Mouse (Mus musculus) c-Kit-positive CD71-positive TER-119-negative erythroid progenitor cells, embryonic 14.5 days (primary cell): ENCODE data around the gene Mecom.

ENCODE experiments used
- DNase-seq: peaks from one replicate; pipeline ENCODE4 v3.0.0-alpha.2; 2013; ENCODE audit warnings: low read depth

Gene Mecom

DNA sequence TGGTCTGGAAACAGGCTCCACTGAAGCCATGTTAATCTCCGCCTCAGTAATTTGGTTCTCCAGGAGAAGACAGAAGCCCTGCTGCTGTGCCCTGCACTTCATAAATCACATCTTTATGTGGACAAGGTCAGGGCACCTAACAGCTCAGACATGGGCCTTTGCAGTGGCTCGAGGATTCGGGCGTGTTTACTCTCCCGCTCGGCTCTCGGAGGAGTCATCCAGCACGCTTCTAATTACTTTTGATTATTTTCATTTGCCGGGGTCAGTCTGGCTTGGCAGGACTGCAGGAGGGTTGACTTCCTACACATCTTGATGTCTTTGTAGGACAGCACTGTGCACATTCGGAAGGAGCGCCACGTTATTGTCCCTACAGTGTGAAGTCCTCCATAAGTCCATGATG is 529.6 kb downstream of the Mecom start:
- no peak for DNase-seq

- no peak for DNase-seq
Measured at GRCm38 (mm10) chr3:30016766-30017165, 531.0 kb downstream of the Mecom start.

DNA sequence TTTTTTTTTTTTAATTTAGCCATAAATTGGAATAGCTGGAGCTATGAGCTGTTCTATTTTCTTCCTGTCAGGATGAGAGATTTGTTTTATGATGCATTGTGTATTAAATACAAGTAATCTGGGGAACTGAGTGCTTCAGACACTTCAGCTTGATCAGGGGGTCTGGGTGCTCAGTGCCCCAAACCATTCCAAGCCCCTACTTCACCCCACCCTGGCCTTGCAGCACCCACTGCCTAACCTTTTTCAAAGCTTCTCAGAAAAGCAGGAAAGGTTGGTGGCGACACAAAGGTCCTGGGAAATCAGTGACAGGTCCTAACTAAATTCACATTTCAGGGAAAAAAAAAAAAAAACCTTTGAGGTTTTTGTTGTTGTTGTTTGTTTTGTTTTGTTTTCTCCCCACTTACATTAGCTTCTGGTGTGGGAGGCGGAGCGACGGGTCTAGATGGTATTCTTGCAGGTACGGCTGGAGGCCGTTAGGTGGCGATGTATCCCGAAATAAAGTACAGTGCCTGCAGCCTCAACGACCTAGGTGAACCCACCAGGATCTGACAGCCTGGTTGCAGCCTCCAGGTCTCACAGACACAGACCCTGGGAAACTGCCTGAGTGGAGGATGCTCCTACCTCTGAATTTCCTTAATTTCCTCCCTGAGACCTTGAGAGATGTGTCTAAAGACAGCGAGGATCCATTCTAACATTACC is 532.7 kb downstream of the Mecom start:
- peak; percentile 3 for DNase-seq

DNA sequence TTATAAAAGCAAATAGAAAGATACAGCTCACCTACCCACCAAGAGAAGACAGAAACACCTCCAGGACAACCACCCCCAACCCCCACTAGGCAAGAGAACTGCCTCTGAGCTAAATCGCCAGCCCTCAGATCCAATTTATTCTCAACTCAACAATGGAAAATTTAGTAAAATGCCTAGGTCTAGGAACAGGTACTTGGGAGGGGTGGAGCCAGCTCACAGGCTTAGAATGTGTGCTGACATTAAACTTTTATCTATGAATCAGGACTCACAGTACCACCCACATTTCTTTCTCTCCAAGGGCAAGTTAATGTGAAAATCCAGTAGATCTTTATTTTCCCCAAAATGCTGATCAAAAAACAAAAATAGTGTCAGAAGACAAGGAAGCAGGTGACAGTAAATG is 533.5 kb downstream of the Mecom start:
- DNase-seq = no peak

GRCm38 (mm10) chr3:30013416-30013815 is 534.4 kb downstream of the Mecom start:
- no peak for DNase-seq

DNA sequence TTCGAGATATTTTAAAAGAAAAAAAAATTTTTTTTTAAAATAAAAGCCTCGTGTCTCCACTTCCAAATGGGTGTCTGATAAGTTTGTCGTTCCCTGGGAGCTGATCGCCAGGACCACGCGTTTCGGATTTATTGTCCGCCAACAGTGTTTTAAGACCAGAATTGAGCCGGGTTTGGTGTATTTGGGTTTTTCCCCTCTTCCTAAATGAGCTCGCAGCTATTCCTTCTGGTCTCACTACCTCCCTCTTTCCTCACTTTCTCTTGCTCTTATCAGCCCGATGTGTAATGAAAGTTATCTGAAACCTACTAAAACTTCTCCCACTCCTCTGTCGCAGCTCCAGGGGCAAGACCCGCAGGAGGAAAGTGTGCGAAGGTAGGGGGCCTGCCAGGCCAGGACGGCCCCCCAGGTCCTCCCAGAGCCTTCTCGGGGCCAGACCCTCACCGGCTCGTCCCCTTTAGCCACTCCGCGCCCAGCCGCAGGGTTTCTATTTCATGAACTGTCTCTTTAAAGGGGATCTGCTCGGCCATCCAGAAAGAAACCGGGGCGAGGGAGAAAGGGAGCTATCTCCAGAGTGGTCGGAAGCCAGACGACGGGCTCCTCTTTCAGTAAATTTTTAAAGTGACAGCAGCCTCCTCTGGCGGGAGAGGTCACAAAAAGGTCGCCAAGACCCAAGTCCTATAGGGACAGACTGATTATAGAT is 535.0 kb downstream of the Mecom start:
- DNase-seq = no peak

GRCm38 (mm10) chr3:30012150-30012549 is 535.7 kb downstream of the Mecom start:
- no peak for DNase-seq

GRCm38 (mm10) chr3:30011712-30012111 is 536.1 kb downstream of the Mecom start:
- DNase-seq = no peak

GRCm38 (mm10) chr3:30010889-30011288 is 536.9 kb downstream of the Mecom start:
- no peak for DNase-seq

DNA sequence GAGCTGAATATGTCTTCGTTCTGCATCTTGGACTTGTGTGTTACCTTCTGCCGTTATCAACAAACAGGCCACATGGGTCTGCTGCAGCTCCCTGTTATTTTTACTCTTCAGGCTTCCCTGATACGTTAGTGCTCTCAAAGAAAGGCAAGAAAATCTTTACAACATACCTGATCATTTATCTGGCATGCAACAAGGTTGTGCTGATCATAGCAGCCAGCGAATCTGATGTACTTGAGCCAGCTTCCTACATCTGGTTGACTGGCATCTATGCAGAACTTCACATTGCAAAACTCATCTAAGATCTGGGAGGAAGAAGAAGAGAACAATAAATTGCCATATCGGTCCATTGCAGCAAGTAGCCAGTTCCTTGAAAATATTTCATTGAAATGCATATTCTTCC is 538.2 kb downstream of the Mecom start:
- no peak for DNase-seq

GRCm38 (mm10) chr3:30004888-30005405 is 542.9 kb downstream of the Mecom start:
- DNase-seq = no peak

- no peak for DNase-seq
Measured at GRCm38 (mm10) chr3:30000260-30000659, 547.5 kb downstream of the Mecom start.

GRCm38 (mm10) chr3:29999035-29999434 is 548.8 kb downstream of the Mecom start:
- no peak for DNase-seq

DNA sequence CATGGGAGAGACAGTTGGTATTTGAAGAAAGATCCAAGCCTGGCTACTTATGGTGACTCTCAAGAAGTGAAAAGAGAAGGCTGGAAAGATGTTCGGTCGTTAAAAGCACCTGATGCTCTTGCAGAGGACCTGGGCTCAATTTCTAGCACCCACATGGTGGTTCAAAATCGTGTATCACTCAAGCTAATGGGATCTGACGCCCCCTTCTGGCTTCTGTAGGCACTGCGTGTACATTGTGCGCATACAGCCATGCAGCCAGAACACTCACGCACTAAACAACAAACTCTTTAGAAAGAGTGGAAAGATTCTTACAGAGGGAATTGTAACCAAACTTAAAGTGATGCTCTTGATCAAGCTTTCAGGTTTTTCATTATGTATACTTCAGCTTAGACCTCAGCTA is 550.7 kb downstream of the Mecom start:
- no peak for DNase-seq

DNA sequence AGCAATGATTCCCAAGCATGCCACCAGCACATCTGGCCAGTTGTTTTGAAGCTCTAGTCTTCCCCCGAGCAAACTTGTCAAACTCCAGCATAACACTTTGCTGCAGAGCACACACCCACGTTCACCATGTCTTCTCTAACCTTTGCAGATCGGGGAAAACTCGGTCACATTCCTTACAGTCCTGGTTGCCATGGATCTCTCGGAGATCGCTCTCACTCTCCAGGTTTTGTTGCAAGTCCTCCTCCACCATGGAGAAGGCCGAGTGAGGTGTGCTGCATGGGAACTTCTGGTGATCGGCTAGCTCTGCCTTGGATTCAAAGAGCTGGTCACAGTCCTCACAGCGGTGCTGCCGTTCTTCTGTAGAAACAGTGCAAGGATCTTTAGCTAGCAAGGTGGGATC is 554.5 kb downstream of the Mecom start:
- no peak for DNase-seq

DNA sequence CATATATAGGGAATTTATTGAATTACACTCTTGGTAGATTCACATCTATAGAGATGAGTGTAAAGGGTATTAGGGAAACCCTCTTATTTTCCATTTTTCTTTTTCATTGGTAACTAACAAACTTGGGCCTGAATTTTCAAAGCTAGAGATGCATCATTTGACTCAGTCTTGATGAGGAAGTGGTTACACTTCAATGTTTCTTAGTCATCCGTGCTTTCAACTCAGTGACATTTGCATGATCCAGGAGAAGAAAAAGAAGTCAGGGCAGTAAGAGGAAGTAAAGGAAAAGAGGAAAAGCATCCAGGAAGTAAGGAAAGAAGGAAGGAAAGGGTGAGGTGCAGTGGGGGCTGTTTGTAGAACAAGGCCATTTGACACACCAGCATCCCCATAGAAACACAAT is 556.3 kb downstream of the Mecom start:
- no peak for DNase-seq

DNA sequence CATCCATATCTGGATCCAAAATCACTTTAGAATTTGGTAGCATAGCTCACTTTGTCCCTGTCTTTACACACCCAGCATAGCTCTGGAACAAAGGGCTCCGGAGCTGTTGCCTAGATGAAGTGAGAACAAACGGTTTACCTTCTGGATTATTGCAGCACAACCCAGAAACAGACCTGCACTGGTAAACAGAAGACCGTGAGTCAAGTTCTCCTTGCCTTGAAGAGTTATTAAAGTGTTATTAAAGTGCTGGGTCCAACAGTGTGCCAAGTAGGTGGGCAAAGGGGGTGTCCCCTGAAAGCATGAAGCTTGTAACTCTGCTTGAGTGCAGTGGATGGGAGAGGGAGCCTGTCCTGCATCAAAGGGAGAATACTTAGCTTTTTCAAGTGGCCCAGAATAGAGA is 563.4 kb downstream of the Mecom start:
- DNase-seq = no peak

DNA sequence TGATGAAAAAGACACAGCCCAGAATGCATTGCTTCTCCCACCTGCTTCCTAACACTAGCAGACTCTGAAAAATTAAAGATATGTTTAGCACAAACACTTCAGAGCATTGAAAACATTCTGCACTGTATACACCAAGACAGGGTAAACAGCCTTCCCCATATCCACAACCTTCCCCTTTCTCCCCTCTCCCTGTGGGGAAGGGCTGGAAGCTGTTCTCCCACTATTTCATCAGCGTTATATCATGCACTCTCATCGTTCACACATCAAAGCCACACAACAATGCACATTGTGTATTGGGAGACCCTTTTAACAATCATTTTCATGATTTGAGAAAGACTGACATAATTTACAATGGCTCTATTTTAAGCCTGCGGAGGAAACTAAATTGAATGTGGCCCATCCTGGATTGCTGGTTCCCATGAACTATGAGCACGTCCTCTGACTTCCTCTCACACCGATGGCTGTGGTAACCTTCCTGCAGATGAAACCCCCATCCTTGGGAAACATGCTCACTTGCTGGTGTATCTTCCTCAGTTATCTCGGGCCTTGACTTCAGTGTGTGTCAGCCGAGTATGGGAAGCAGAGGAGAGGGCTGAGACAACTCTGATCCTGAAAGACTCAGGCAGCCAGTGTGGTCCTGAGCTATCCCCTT is 566.4 kb downstream of the Mecom start:
- no peak for DNase-seq

- no peak for DNase-seq
Measured at GRCm38 (mm10) chr3:29980531-29980930, 567.3 kb downstream of the Mecom start.

- DNase-seq = no peak
Measured at GRCm38 (mm10) chr3:29976580-29976979, 571.2 kb downstream of the Mecom start.

GRCm38 (mm10) chr3:29968433-29968949 is 579.3 kb downstream of the Mecom start:
- no peak for DNase-seq

DNA sequence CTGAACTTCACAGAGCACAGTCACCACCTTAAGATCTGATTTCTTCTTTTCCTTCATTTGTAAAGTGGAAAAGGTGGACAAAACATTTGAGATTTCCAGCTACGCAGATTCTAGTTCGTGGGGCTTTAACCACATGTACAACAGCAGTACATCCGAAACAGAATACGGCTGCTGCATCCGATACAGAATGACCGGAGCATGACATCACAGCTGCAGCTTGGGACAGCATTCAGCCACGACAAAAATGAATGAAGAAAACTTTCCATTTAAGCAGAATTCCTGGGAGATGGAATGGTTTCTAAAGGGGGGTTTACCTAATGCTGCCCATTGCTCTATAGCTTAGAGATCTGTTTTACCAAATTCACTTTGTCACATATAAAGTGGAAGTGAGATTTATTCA is 583.9 kb downstream of the Mecom start:
- DNase-seq = no peak

GRCm38 (mm10) chr3:29963447-29963846 is 584.4 kb downstream of the Mecom start:
- no peak for DNase-seq
